Mouse (Mus musculus) T-helper 2 cell (primary cell): ENCODE results near the gene Zdhhc23.

Source experiments
- in situ Hi-C: fragments of 300-600 bp; cut with MboI, MseI; formaldehyde crosslinking; loops from one replicate; pipeline ENCODE4 v1.15.1; 2025; ENCODE audit warnings: high pct_unique_total_duplicates

Zdhhc23 gene

GRCm38 (mm10) chr16:43970426-43970825 is 9.2 kb downstream of the Zdhhc23 start:
- in situ Hi-C loops = no loop called here

GRCm38 (mm10) chr16:43965781-43966389 is 13.7 kb downstream of the Zdhhc23 start:
- in situ Hi-C loops = no loop called here

GRCm38 (mm10) chr16:43963780-43964179 is 15.8 kb downstream of the Zdhhc23 start:
- in situ Hi-C loops = no loop called here

GRCm38 (mm10) chr16:43963291-43963690 is 16.3 kb downstream of the Zdhhc23 start:
- in situ Hi-C loops = no loop called here

GRCm38 (mm10) chr16:43958038-43958437 is 21.6 kb downstream of the Zdhhc23 start:
- in situ Hi-C loops = no loop called here

GRCm38 (mm10) chr16:43954913-43955312 is 24.7 kb downstream of the Zdhhc23 start:
- in situ Hi-C loops = no loop called here

GRCm38 (mm10) chr16:43951591-43951990 is 28.0 kb downstream of the Zdhhc23 start:
- in situ Hi-C loops = no loop called here

GRCm38 (mm10) chr16:43945869-43946268 is 33.7 kb downstream of the Zdhhc23 start:
- in situ Hi-C loops = loop anchor here (10.0 kb wide), 1 partner anchor 219 kb away; no protein-coding TSS in a partner anchor

GRCm38 (mm10) chr16:43945351-43945750 is 34.2 kb downstream of the Zdhhc23 start:
- in situ Hi-C loops = loop anchor here (10.0 kb wide), 1 partner anchor 219 kb away; no protein-coding TSS in a partner anchor

- in situ Hi-C loops = loop anchor here (10.0 kb wide), 1 partner anchor 224 kb away; no protein-coding TSS in a partner anchor
Measured at GRCm38 (mm10) chr16:43940846-43941245, 38.7 kb downstream of the Zdhhc23 start.

GRCm38 (mm10) chr16:43935892-43936291 is 43.7 kb downstream of the Zdhhc23 start:
- in situ Hi-C loops = no loop called here

- in situ Hi-C loops = no loop called here
Measured at GRCm38 (mm10) chr16:43935367-43935766, 44.2 kb downstream of the Zdhhc23 start.

GRCm38 (mm10) chr16:43934856-43935255 is 44.7 kb downstream of the Zdhhc23 start:
- in situ Hi-C loops = no loop called here

- in situ Hi-C loops = no loop called here
Measured at GRCm38 (mm10) chr16:43933041-43933440, 46.5 kb downstream of the Zdhhc23 start.

- in situ Hi-C loops = no loop called here
Measured at GRCm38 (mm10) chr16:43932319-43932718, 47.3 kb downstream of the Zdhhc23 start.

- in situ Hi-C loops = no loop called here
Measured at GRCm38 (mm10) chr16:43931502-43931901, 48.1 kb downstream of the Zdhhc23 start.

GRCm38 (mm10) chr16:43930577-43930976 is 49.0 kb downstream of the Zdhhc23 start:
- in situ Hi-C loops = no loop called here

GRCm38 (mm10) chr16:43926341-43926859 is 53.2 kb downstream of the Zdhhc23 start, which contains the start of gene Qtrt2:
TSS of gene Qtrt2 (minus strand) at chr16:43926809.
- in situ Hi-C loops = no loop called here

GRCm38 (mm10) chr16:43925846-43926245 is 53.7 kb downstream of the Zdhhc23 start:
- in situ Hi-C loops = no loop called here

GRCm38 (mm10) chr16:43925001-43925558 is 54.5 kb downstream of the Zdhhc23 start:
- in situ Hi-C loops = no loop called here

GRCm38 (mm10) chr16:43922630-43923029 is 57.0 kb downstream of the Zdhhc23 start:
- in situ Hi-C loops = no loop called here

GRCm38 (mm10) chr16:43922024-43922423 is 57.6 kb downstream of the Zdhhc23 start:
- in situ Hi-C loops = no loop called here

GRCm38 (mm10) chr16:43918867-43919266 is 60.7 kb downstream of the Zdhhc23 start:
- in situ Hi-C loops = no loop called here
